In the genomic region with DNA sequence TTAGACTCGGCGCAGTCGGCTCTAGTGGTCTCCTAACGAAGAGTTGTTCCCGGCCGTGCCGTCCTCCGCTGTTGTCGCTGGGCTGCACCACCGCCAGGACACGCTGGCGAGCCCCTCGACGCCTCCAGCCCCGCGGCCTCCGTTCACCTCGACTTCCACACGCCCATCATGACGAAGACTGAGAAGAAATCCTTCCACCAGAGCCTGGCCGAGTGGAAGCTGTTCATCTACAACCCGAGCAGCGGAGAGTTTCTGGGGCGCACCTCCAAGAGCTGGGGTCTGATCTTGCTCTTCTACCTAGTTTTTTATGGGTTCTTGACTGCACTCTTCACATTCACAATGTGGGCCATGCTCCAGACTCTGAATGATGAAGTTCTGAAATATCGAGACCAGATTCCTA, we compare ENCODE assay signal across 22 mouse cellular contexts. TPM values are rescaled to one million over a fixed set of nuclear protein-coding genes. Genes with fewer than 3 reads are reported as not detected.
A peak's percentile ranks its signal among the peaks of the same experiment; 100 is the strongest.
ATAC-seq lines count a peak whose summit lies in the region.
"Had no signal": no experiment of that assay in that cellular context is flagged by ENCODE, and none has a peak within 500 bp of the region (broad histone marks: within the 10 kb centered on the region; RNA-seq: fewer than 3 reads in every experiment).

No protein-coding gene starts in this region.

- peak; percentile 61 for ATAC-seq in CD4-positive, CD25-positive, alpha-beta regulatory T cell, adult 4 months
- ATAC-seq in erythroblast, adult 5-6 weeks (replicated peaks; ENCODE audit: low FRiP score, poor library complexity, severe bottlenecking) = peak; percentile 60
- peak; percentile 59; the same call in 1 of the 2 replicates for ATAC-seq in frontal cortex, adult (ENCODE audit: low TSS enrichment)
- peak; percentile 71 for ATAC-seq in megakaryocyte, adult 5-6 weeks (ENCODE audit: poor library complexity, severe bottlenecking)
- 0 out of 2 replicates have a peak, but pooled peaks have one; percentile 63 for ATAC-seq in monocyte, adult 5-6 weeks (replicated peaks; ENCODE audit: insufficient number of reproducible peaks, low FRiP score, low TSS enrichment, poor library complexity, severe bottlenecking)

RNA-seq across cellular contexts. Expression of a gene that starts 28.8 kb away (rescaled TPM):
- not detected for polyA plus RNA-seq in CD4-positive, CD25-positive, alpha-beta regulatory T cell, adult 4 months (2017; shearing (Covaris generic))
- total RNA-seq in erythroblast, adult 5-6 weeks (2015; ENCODE audit: low replicate concordance) = not detected in 2 replicates
- not detected in 2 replicates for total RNA-seq in erythroblast, adult 5-6 weeks (2017; ENCODE audit: low replicate concordance)
- not detected in 2 replicates for total RNA-seq in megakaryocyte, adult 5-6 weeks (2015)
- not detected in 2 replicates for total RNA-seq in megakaryocyte, adult 5-6 weeks (2017)
- total RNA-seq in monocyte, adult 5-6 weeks (2017) = not detected in 3 replicates
- total RNA-seq: adrenal gland, adult 2 months; adrenal gland, postnatal 10 days; adrenal gland, postnatal 25 days; adrenal gland, postnatal 4 days; ES-E14; forebrain, postnatal 0 days; MEL had no signal
- polyA plus RNA-seq: adrenal gland, adult 2 months; brain, embryonic 14.5 days; cortical plate, adult 2 months; embryonic facial prominence, embryonic 10.5 days; embryonic facial prominence, embryonic 12.5 days; embryonic facial prominence, embryonic 14.5 days; erythroblast, embryonic 14.5 days; forebrain, embryonic 11.5 days; forebrain, embryonic 13.5 days; forebrain, embryonic 15.5 days; forebrain, postnatal 0 days; frontal cortex, adult 2 months had no signal

RNA-seq across cellular contexts. Expression of a gene that starts 31.1 kb away (rescaled TPM):
- polyA plus RNA-seq in CD4-positive, CD25-positive, alpha-beta regulatory T cell, adult 4 months (2017; shearing (Covaris generic)) = not detected
- total RNA-seq in erythroblast, adult 5-6 weeks (2015; ENCODE audit: low replicate concordance) = not detected in 2 replicates
- total RNA-seq in erythroblast, adult 5-6 weeks (2017; ENCODE audit: low replicate concordance) = not detected in 2 replicates
- total RNA-seq in megakaryocyte, adult 5-6 weeks (2015) = not detected in 2 replicates
- total RNA-seq in megakaryocyte, adult 5-6 weeks (2017) = not detected in 2 replicates
- total RNA-seq in monocyte, adult 5-6 weeks (2017) = not detected in 3 replicates
- total RNA-seq: adrenal gland, adult 2 months; adrenal gland, postnatal 10 days; adrenal gland, postnatal 25 days; adrenal gland, postnatal 4 days; ES-E14; forebrain, postnatal 0 days; MEL had no signal
- polyA plus RNA-seq: adrenal gland, adult 2 months; brain, embryonic 14.5 days; cortical plate, adult 2 months; embryonic facial prominence, embryonic 10.5 days; embryonic facial prominence, embryonic 12.5 days; embryonic facial prominence, embryonic 14.5 days; erythroblast, embryonic 14.5 days; forebrain, embryonic 11.5 days; forebrain, embryonic 13.5 days; forebrain, embryonic 15.5 days; forebrain, postnatal 0 days; frontal cortex, adult 2 months had no signal

RNA-seq across cellular contexts. Expression of a gene that starts 57.3 kb away (rescaled TPM):
- polyA plus RNA-seq in CD4-positive, CD25-positive, alpha-beta regulatory T cell, adult 4 months (2017; shearing (Covaris generic)) = 1 to 10 TPM; 2.1 to 2.6 TPM
- total RNA-seq in erythroblast, adult 5-6 weeks (2015; ENCODE audit: low replicate concordance) = not detected in 2 replicates
- not detected in 2 replicates for total RNA-seq in erythroblast, adult 5-6 weeks (2017; ENCODE audit: low replicate concordance)
- total RNA-seq in megakaryocyte, adult 5-6 weeks (2015) = 0.07 and 0.45 TPM in 2 replicates
- 0.40 and 1.3 TPM in 2 replicates for total RNA-seq in megakaryocyte, adult 5-6 weeks (2017)
- total RNA-seq in monocyte, adult 5-6 weeks (2017) = 0.21 to 6.3 TPM in 2 of 3 replicates, not detected in the other
- total RNA-seq: MEL had no signal
- polyA plus RNA-seq: erythroblast, embryonic 14.5 days had no signal

Comparison
In these comparisons a context has a peak if more than half of its experiments do, and no peak if none do; other contexts are left out.
1. Peak in every context shown above with its lines: ATAC-seq.